Mouse (Mus musculus) kidney, postnatal 0 days (tissue): ENCODE measurements around the gene Ist1. TPM values are rescaled to one million over a fixed set of nuclear protein-coding genes. Genes with fewer than 3 reads are reported as not detected.

Source experiments
- ATAC-seq: fragments of 200-750 bp; cut with Nextera tagmentation; replicated peaks from 2 replicates; pipeline ENCODE4 v1.8.0; 2017; ENCODE audit warnings: low read depth, moderate number of reproducible peaks, moderate TSS enrichment, moderate library complexity; ENCODE audit not compliant: low FRiP score
- DNase-seq: peaks from one replicate; pipeline ENCODE4 v3.0.0-alpha.2; 2016; ENCODE audit warnings: low spot score
- H3K27ac ChIP-seq: fragments of 300-500 bp; sonication (generic); 2 replicates; pipeline ENCODE4 v1.5.1; 2014; ENCODE audit warnings: mild to moderate bottlenecking
- H3K27me3 ChIP-seq: fragments of 300-500 bp; sonication (generic); 2 replicates; pipeline ENCODE4 v1.6.1; 2014; ENCODE audit warnings: low read length, mixed read lengths; ENCODE audit not compliant: insufficient read depth
- H3K36me3 ChIP-seq: fragments of 300-500 bp; sonication (generic); 2 replicates; pipeline ENCODE4 v1.6.1; 2014; ENCODE audit warnings: low read length, mixed read lengths; ENCODE audit not compliant: insufficient read depth
- H3K4me1 ChIP-seq: fragments of 300-500 bp; sonication (generic); replicated peaks from 2 replicates; pipeline ENCODE4 v1.6.1; 2014; ENCODE audit warnings: antibody characterized with exemption, low read length, mixed read lengths; ENCODE audit not compliant: insufficient read depth
- H3K4me2 ChIP-seq: fragments of 300-500 bp; sonication (generic); 2 replicates; pipeline ENCODE4 v1.6.1; 2014; ENCODE audit warnings: mild to moderate bottlenecking, low read length, moderate library complexity, mixed read lengths
- H3K4me3 ChIP-seq: fragments of 300-500 bp; sonication (generic); replicated peaks from 2 replicates; pipeline ENCODE4 v1.5.1; 2014; ENCODE audit warnings: low read depth, low read length
- H3K9ac ChIP-seq: fragments of 300-500 bp; sonication (generic); 2 replicates; pipeline ENCODE4 v1.6.1; 2014; ENCODE audit warnings: low read depth, low read length
- H3K9me3 ChIP-seq: fragments of 300-500 bp; sonication (generic); replicated peaks from 2 replicates; pipeline ENCODE4 v1.6.1; 2016; ENCODE audit warnings: low read length, inconsistent platforms, mixed read lengths
- CTCF ChIP-seq: IDR thresholded peaks from 2 replicates; pipeline ENCODE4 v1.5.1; 2016; ENCODE audit warnings: antibody characterized with exemption, low read depth, mild to moderate bottlenecking, moderate library complexity
- WGBS: fragments of 180-500 bp; shearing (Covaris S2); extraction: QIAGEN DNeasy Blood & Tissue Kit; methylation state at CpG from one replicate; pipeline ENCODE4 v1.1.7; 2014; 5-methylcytosine and 5-hydroxymethylcytosine counted together
- polyA plus RNA-seq: library from polyadenylated mRNA; unstranded; fragments of >200 nt; fragmentation: Nextera tagmentation; extraction: Ambion mirVana; gene quantifications from 2 replicates; pipeline ENCODE4 v1.2.1, GENCODE M21; 2015

The Ist1 gene
- polyA plus RNA-seq, 1 experiment from 2014 or later: 123 TPM

DNA sequence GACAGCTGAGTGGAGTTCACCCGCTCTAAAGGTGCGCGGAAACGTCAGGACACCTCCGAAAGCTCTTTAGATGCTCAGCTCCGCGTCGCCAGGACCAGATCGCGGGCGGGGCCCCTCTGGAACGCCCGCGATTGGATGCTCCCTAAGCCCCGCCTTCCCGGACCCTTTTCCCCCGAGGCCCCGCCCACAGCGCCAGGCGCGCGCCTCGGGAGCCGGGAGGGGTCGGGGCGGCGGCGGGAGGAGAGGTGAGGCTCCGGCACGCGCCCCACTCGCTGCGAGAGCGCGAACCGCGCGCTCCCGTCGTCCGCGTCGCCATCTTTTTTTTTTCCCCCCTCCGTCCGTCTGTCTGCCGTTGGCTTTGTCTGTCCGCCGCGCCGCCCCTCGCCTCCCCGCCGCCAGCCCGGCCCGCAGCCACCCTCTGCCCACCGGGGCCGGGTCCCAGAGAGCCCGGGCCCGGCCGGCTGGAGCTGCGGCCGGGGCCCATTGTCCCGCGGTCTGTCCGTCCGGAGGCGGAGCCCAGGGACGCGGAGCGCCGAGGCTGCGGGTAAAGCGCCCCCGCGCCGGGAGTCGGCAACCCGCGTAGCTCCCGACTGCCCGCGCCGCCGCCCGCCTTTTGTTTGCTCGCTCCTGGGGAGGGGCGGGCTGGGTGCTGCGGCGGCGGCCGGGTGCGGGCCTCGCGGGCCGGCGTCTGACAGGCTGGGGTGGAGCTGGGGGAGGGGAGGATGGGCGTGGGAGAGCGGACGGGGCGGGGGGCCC is 12.4 kb upstream of the Ist1 start, which contains the start of gene Zfp821:
Gene Zfp821, plus strand, starts transcription at position 227 of the 756 bp plus-strand sequence.
- TF ChIP-seq CTCF: no peak
- Histone ChIP-seq H3K4me2 (peak within 1 kb of the TSS; percentile 87), H3K4me1 (peaks cover 4% of the 10 kb centered on the region), H3K9ac (peak within 1 kb of the TSS; percentile 99), H3K36me3 (peaks cover 13% of the 10 kb centered on the region), H3K4me3 (peak within 1 kb of the TSS; percentile 99), H3K9me3 (no peaks in the 10 kb centered on the region), H3K27ac (peak within 1 kb of the TSS; percentile 95), H3K27me3 (no peaks in the 10 kb centered on the region)
- DNase-seq (peak; percentile 96), ATAC-seq (peak; percentile 91)
- WGBS: 0% methylated on average over 50 of the region's 100 CpGs

DNA sequence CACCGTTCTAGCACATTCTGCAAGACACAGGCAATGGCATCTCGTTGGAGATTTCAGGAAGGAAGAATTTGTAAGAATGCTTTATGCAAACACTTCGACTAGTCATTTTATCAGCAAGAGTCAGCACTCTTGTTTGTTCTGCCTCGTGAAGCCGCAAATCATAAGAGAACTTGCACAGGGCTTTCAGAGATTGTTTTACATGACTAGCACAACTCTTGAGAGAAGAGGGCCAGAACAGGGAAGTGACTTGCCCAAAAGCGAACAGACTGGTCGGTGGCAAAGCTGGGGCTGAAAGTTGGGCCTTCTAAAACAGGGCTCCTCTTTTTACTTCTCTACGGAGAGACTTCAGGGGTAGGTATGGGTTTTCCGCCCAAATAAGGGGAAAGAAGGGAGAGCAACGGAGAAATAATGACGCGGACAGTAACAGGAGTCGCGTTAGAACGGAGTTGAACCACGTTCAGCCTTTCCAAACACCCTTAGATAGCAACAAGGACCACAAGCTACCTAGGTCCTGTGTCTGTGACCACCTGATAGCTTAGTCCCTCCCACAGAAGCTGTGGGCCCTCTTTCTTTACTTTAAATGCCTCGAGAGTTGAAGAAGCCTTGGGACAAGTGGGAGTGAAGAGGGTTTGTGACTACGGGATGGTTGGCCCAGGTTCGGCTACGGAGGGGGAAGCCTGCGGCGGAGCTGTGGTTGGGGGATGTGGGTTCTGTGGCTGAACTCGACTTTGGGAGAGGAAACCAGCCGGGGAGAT is 11.7 kb upstream of the Ist1 start:
- peak; percentile 18; the same call in 1 of the 2 replicates for ATAC-seq
- peak overlapping the region; percentile 99 for H3K4me3 ChIP-seq
- WGBS: 5% methylated on average over 24 of the region's 24 CpGs

DNA sequence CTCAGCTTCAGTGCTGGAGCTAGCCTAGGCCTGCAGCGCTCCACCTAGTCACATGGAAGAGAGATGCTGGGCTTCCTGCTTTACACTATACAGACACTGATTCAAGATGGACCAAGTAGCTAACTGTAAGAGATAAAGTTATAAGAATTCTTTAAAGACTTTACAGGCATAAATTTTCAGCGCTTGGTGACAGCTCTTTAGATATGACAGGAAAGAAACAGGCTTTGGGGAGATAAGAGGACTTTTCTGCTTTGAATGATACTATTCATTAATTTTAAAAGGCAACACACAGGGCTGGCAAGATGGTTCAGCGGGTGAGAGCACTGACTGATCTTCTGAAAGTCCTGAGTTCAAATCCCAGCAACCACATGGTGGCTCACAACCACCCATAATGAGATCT is 5.4 kb upstream of the Ist1 start:
- WGBS: 87% methylated on average over 3 of the region's 3 CpGs
- Histone ChIP-seq H3K36me3 (no peaks in the 10 kb centered on the region), H3K4me1 (0 out of 2 replicates have a peak, but pooled peaks cover 3% of the 10 kb centered on the region), H3K4me3 (no peak overlapping the region), H3K9ac (no peak overlapping the region), H3K4me2 (no peak overlapping the region), H3K9me3 (no peaks in the 10 kb centered on the region), H3K27me3 (no peaks in the 10 kb centered on the region), H3K27ac (no peak overlapping the region)
- DNase-seq (no peak), ATAC-seq (no peak)
- no peak for TF ChIP-seq CTCF

More for the DNA sequence above, 11.7 kb upstream of the Ist1 start:
- DNase-seq: no peak
- peaks cover 4% of the 10 kb centered on the region for H3K4me1 ChIP-seq
- peaks cover 10% of the 10 kb centered on the region; the same call in 1 of the 2 replicates for H3K36me3 ChIP-seq
- H3K9me3 ChIP-seq: no peaks in the 10 kb centered on the region
- peak overlapping the region; percentile 99 for H3K9ac ChIP-seq
- no peak for TF ChIP-seq CTCF
- H3K27me3 ChIP-seq: no peaks in the 10 kb centered on the region
- peak overlapping the region; percentile 42; the same call in 1 of the 2 replicates for H3K27ac ChIP-seq
- H3K4me2 ChIP-seq: peak overlapping the region; percentile 87

DNA sequence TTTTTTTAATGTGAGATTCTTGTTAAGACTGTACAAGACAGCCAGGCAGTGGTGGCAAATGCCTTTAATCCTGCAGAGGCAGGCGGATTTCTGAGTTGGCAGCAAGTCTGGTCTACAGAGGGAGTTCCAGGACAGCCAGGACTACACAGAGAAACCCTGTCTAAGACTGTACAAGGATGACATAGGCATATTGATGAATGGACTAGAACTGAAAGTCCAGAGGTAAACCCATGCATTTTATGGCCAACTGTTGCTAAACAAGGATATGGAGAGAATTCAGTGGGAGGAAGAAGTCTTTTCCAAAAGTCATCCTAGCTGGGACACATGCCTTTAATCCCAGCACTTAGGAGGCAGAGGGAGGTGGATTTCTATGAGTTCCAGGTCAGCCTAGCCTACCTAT is 4.7 kb upstream of the Ist1 start:
- Histone ChIP-seq H3K4me3 (no peak overlapping the region), H3K36me3 (no peaks in the 10 kb centered on the region), H3K4me2 (no peak overlapping the region), H3K4me1 (0 out of 2 replicates have a peak, but pooled peaks cover 3% of the 10 kb centered on the region), H3K27ac (no peak overlapping the region), H3K9ac (no peak overlapping the region), H3K9me3 (no peaks in the 10 kb centered on the region), H3K27me3 (no peaks in the 10 kb centered on the region)
- WGBS: 79% methylated on average over 1 of the region's 1 CpGs
- DNase-seq (no peak), ATAC-seq (no peak)
- TF ChIP-seq CTCF: no peak

DNA sequence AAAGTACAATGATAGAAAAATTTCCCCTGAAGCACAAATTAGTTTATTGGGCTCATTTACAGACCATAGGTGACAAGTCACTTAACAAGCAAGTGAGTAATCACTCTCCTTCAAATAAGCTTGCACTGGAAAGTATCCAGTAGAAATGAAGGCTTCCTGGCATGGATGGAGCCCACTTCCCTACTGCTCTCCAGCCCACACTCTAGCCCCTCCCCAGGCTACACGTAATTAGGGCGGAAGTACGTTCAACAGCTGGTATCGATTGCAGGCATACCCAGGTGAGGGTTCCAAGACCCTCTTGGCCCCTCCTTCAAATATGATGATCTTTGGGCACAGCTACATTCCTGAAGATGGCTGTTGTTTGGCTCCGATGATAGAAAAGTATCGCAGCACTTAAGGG is 1.1 kb upstream of the Ist1 start:
- WGBS: 41% methylated on average over 6 of the region's 6 CpGs
- no peaks in the 10 kb centered on the region for H3K36me3 ChIP-seq
- H3K27me3 ChIP-seq: no peaks in the 10 kb centered on the region
- H3K4me1 ChIP-seq: peaks cover 18% of the 10 kb centered on the region
- no peak for TF ChIP-seq CTCF
- no peak for DNase-seq
- H3K4me3 ChIP-seq: no peak overlapping the region
- no peak overlapping the region for H3K27ac ChIP-seq
- 0 out of 2 replicates have a peak overlapping the region, but pooled peaks have one; percentile 69 for H3K4me2 ChIP-seq
- ATAC-seq: no peak
- H3K9me3 ChIP-seq: no peaks in the 10 kb centered on the region
- no peak overlapping the region for H3K9ac ChIP-seq

DNA sequence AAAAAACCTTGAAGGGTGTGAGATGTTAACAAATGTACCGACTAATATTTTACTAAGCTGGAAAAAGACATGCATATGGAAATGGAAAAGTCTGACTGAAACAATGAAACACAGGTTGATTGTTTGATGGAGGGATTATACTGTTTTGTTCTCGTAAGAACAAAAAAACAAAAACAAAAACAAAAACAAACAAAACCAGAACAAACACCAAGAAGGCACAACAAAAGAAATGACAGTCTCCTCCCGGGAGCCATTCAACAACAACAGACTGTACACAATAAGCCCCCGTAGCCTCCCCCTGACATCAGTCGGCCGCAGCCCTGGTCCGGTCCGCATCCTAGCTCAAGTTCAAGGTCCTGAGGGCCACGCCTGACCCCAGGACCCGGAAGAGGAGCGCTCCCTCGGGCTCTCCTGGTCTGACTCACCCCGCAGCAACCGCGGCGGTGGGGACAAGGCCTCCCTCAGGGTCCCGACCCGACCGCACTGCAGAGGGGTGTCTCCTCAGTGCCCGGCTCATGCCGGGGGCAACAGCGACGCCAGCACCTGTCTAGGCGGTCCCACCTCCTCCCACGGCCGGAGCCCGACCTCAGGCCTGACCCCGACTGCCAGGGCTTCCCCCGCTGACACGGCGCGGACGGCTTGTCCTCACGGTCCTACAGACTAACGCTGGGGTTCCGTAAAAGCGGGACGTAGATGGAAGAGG is 466 bp downstream of the Ist1 start:
- under 1% methylated on average over 29 of the region's 38 CpGs for WGBS
- peak overlapping the region; percentile 94 for H3K4me3 ChIP-seq
- no peaks in the 10 kb centered on the region for H3K9me3 ChIP-seq
- H3K4me1 ChIP-seq: peaks cover 18% of the 10 kb centered on the region
- H3K9ac ChIP-seq: peak overlapping the region; percentile 91
- DNase-seq (peak; percentile 42), ATAC-seq (peak; percentile 75)
- H3K4me2 ChIP-seq: peak overlapping the region; percentile 57
- H3K27ac ChIP-seq: peak overlapping the region; percentile 78
- H3K36me3 ChIP-seq: no peaks in the 10 kb centered on the region
- H3K27me3 ChIP-seq: no peaks in the 10 kb centered on the region
- TF ChIP-seq CTCF: no peak
